In the genomic region with DNA sequence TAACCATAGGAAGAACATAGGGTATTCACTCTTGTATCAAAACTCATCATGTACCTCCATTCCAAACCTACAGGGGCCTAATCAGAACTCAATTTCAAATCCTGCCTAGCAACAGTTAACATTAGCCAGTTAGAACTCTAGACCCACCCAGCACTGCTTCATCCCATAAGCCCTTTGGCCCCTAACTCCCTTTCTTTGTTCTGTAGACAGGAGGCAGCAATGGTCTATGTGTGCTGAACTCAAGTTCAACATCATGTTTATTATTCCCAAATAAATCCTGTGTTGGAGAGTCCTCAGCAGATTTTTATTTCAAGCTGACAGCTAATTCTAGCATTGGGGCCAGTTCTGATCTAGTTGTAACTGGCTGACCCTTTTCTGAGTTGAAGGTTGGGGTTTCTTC, we compare ENCODE assay signal across 13 mouse cellular contexts.
"Had no signal": no experiment of that assay in that cellular context is flagged by ENCODE, and none has a peak within 500 bp of the region (broad histone marks: within the 10 kb centered on the region; RNA-seq: fewer than 3 reads in every experiment).

No protein-coding gene starts in this region.

- DNase-seq: kidney, adult 11 months; kidney, postnatal 36 days; layer of hippocampus, adult 9-11 months; layer of hippocampus, postnatal 36 days; lung, embryonic 14.5 days; right cerebral cortex, postnatal 14 days; thymus, postnatal 4 days had no signal

- H3K27me3 ChIP-seq: limb, embryonic 15.5 days; midbrain, embryonic 12.5 days; neural tube, embryonic 13.5 days; stomach, embryonic 15.5 days had no signal

- H3K9ac ChIP-seq: limb, embryonic 15.5 days; liver, embryonic 12.5 days; lung, embryonic 14.5 days; midbrain, embryonic 12.5 days; neural tube, embryonic 13.5 days; stomach, embryonic 15.5 days had no signal

- H3K4me2 ChIP-seq: limb, embryonic 15.5 days; liver, embryonic 12.5 days; lung, embryonic 14.5 days; midbrain, embryonic 12.5 days; neural tube, embryonic 13.5 days; stomach, embryonic 15.5 days had no signal

- H3K4me1 ChIP-seq: limb, embryonic 15.5 days; liver, embryonic 12.5 days; midbrain, embryonic 12.5 days; stomach, embryonic 15.5 days had no signal

- H3K27ac ChIP-seq: limb, embryonic 15.5 days; liver, embryonic 12.5 days; midbrain, embryonic 12.5 days; neural tube, embryonic 13.5 days; stomach, embryonic 15.5 days had no signal

- ATAC-seq: liver, embryonic 12.5 days; midbrain, embryonic 16.5 days had no signal

- H3K9me3 ChIP-seq: limb, embryonic 15.5 days; liver, embryonic 12.5 days; midbrain, embryonic 12.5 days; neural tube, embryonic 13.5 days; stomach, embryonic 15.5 days had no signal

- H3K36me3 ChIP-seq: limb, embryonic 15.5 days; liver, embryonic 12.5 days; midbrain, embryonic 12.5 days; neural tube, embryonic 13.5 days; stomach, embryonic 15.5 days had no signal

- H3K4me3 ChIP-seq: limb, embryonic 15.5 days; liver, embryonic 12.5 days; midbrain, embryonic 12.5 days; neural tube, embryonic 13.5 days; stomach, embryonic 15.5 days had no signal
